Mouse (Mus musculus): Measurements from ENCODE around the gene Clspn. TPM values are rescaled to one million over a fixed set of nuclear protein-coding genes. Genes with fewer than 3 reads are reported as not detected.

Clspn gene
- polyA plus RNA-seq, 1 experiment from 2014 or later = 54.4 TPM

- Histone ChIP-seq H3K9me3 (replicated peaks; ENCODE audit: control insufficient read depth, low read length) (no peaks in the 10 kb centered on the region), H3K4me1 (ENCODE audit: control insufficient read depth, insufficient read depth, low read length) (no peaks in the 10 kb centered on the region), H3K27me3 (ENCODE audit: control insufficient read depth, insufficient read depth, low read length) (no peaks in the 10 kb centered on the region), H3K4me2 (ENCODE audit: low read depth, low read length) (no peak overlapping the region), H3K27ac (replicated peaks; ENCODE audit: low read depth, low read length) (no peak overlapping the region), H3K36me3 (replicated peaks; ENCODE audit: control insufficient read depth, insufficient read depth, low read depth, low read length) (peaks cover 20% of the 10 kb centered on the region), H3K4me3 (ENCODE audit: low read depth, low read length) (no peak overlapping the region), H3K9ac (replicated peaks; ENCODE audit: low read length) (no peak overlapping the region)
- 96% methylated on average over 3 of the region's 3 CpGs for WGBS
- DNase-seq (ENCODE audit: low spot score) = no peak
- no peak for ATAC-seq (replicated peaks; ENCODE audit: insufficient number of reproducible peaks, low FRiP score, low TSS enrichment, low read depth)
These were observed 13.0 kb downstream of the Clspn start for GRCm38 (mm10) chr4:126569783-126570182.

- H3K36me3 ChIP-seq (replicated peaks; ENCODE audit: control insufficient read depth, insufficient read depth, low read depth, low read length) = peaks cover 26% of the 10 kb centered on the region
These were observed 19.5 kb downstream of the Clspn start for GRCm38 (mm10) chr4:126576281-126576680.

GRCm38 (mm10) chr4:126577920-126578319 is 21.2 kb downstream of the Clspn start:
- Histone ChIP-seq H3K4me1 (ENCODE audit: control insufficient read depth, insufficient read depth, low read length) (no peaks in the 10 kb centered on the region), H3K27ac (replicated peaks; ENCODE audit: low read depth, low read length) (no peak overlapping the region), H3K4me2 (ENCODE audit: low read depth, low read length) (no peak overlapping the region), H3K27me3 (ENCODE audit: control insufficient read depth, insufficient read depth, low read length) (no peaks in the 10 kb centered on the region), H3K9me3 (replicated peaks; ENCODE audit: control insufficient read depth, low read length) (no peaks in the 10 kb centered on the region), H3K9ac (replicated peaks; ENCODE audit: low read length) (no peak overlapping the region), H3K36me3 (replicated peaks; ENCODE audit: control insufficient read depth, insufficient read depth, low read depth, low read length) (peaks cover 27% of the 10 kb centered on the region), H3K4me3 (ENCODE audit: low read depth, low read length) (no peak overlapping the region)
- DNase-seq (ENCODE audit: low spot score) (no peak), ATAC-seq (replicated peaks; ENCODE audit: insufficient number of reproducible peaks, low FRiP score, low TSS enrichment, low read depth) (no peak)
- WGBS = 88% methylated on average over 3 of the region's 3 CpGs

More at GRCm38 (mm10) chr4:126576281-126576680, 19.5 kb downstream of the Clspn start:
- no peak for DNase-seq (ENCODE audit: low spot score)
- H3K9me3 ChIP-seq (replicated peaks; ENCODE audit: control insufficient read depth, low read length) = no peaks in the 10 kb centered on the region
- no peak overlapping the region for H3K4me3 ChIP-seq (ENCODE audit: low read depth, low read length)
- no peaks in the 10 kb centered on the region for H3K4me1 ChIP-seq (ENCODE audit: control insufficient read depth, insufficient read depth, low read length)
- no peak overlapping the region for H3K27ac ChIP-seq (replicated peaks; ENCODE audit: low read depth, low read length)
- no peak overlapping the region for H3K9ac ChIP-seq (replicated peaks; ENCODE audit: low read length)
- no peaks in the 10 kb centered on the region for H3K27me3 ChIP-seq (ENCODE audit: control insufficient read depth, insufficient read depth, low read length)
- ATAC-seq (replicated peaks; ENCODE audit: insufficient number of reproducible peaks, low FRiP score, low TSS enrichment, low read depth) = no peak
- WGBS = 98% methylated on average over 5 of the region's 5 CpGs
- no peak overlapping the region for H3K4me2 ChIP-seq (ENCODE audit: low read depth, low read length)

DNA sequence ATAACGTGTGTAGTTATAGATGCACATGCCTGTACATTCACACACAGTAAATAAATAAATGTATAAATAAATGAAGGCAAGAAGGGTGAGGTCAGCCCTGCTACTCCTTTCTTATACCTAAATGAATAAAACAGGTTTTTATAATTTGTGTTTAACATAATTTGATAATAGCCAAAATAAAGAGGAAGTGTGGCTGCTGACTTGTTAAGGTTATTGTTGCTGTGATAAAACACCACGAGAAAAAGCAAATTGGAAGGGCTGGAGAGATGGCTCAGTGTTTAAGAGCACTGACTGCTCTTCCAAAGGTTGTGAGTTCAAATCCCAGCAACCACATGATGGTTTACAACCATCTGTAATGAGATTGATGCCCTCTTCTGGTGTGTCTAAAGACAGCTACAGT is 22.3 kb downstream of the Clspn start:
- Histone ChIP-seq H3K9ac (replicated peaks; ENCODE audit: low read length) (no peak overlapping the region), H3K27me3 (ENCODE audit: control insufficient read depth, insufficient read depth, low read length) (no peaks in the 10 kb centered on the region), H3K4me2 (ENCODE audit: low read depth, low read length) (no peak overlapping the region), H3K9me3 (replicated peaks; ENCODE audit: control insufficient read depth, low read length) (no peaks in the 10 kb centered on the region), H3K4me3 (ENCODE audit: low read depth, low read length) (no peak overlapping the region), H3K36me3 (replicated peaks; ENCODE audit: control insufficient read depth, insufficient read depth, low read depth, low read length) (peaks cover 19% of the 10 kb centered on the region), H3K27ac (replicated peaks; ENCODE audit: low read depth, low read length) (no peak overlapping the region), H3K4me1 (ENCODE audit: control insufficient read depth, insufficient read depth, low read length) (no peaks in the 10 kb centered on the region)
- DNase-seq (ENCODE audit: low spot score) (no peak), ATAC-seq (replicated peaks; ENCODE audit: insufficient number of reproducible peaks, low FRiP score, low TSS enrichment, low read depth) (no peak)
- 78% methylated on average over 2 of the region's 2 CpGs for WGBS

GRCm38 (mm10) chr4:126585739-126586138 is 29.0 kb downstream of the Clspn start:
- Histone ChIP-seq H3K27ac (replicated peaks; ENCODE audit: low read depth, low read length) (no peak overlapping the region), H3K9ac (replicated peaks; ENCODE audit: low read length) (no peak overlapping the region), H3K4me3 (ENCODE audit: low read depth, low read length) (no peak overlapping the region), H3K4me1 (ENCODE audit: control insufficient read depth, insufficient read depth, low read length) (no peaks in the 10 kb centered on the region), H3K9me3 (replicated peaks; ENCODE audit: control insufficient read depth, low read length) (no peaks in the 10 kb centered on the region), H3K36me3 (replicated peaks; ENCODE audit: control insufficient read depth, insufficient read depth, low read depth, low read length) (peaks cover 13% of the 10 kb centered on the region), H3K4me2 (ENCODE audit: low read depth, low read length) (no peak overlapping the region), H3K27me3 (ENCODE audit: control insufficient read depth, insufficient read depth, low read length) (no peaks in the 10 kb centered on the region)
- ATAC-seq (replicated peaks; ENCODE audit: insufficient number of reproducible peaks, low FRiP score, low TSS enrichment, low read depth) (no peak), DNase-seq (ENCODE audit: low spot score) (no peak)
- 96% methylated on average over 13 of the region's 13 CpGs for WGBS

DNA sequence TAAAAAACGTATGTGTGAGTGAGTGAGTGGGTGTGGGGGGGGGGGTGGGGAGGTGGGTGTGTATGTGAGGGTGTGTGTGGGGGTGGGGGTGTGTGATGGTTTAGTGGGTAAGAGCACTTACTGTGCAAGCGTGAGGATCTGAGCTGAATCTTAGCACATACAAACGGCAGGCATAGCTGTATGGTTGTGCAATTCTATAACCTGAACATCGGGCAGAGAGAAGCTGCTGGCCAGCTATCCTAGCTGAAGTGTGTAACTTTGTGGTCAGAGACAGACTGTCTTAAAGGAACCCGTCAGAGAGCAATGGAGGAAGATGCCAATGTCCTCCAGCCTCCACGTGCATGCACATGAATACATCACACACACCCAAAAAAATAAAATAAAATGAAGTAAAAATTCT is 35.3 kb downstream of the Clspn start:
- Histone ChIP-seq H3K27me3 (ENCODE audit: control insufficient read depth, insufficient read depth, low read length) (no peaks in the 10 kb centered on the region), H3K4me1 (ENCODE audit: control insufficient read depth, insufficient read depth, low read length) (no peaks in the 10 kb centered on the region), H3K4me2 (ENCODE audit: low read depth, low read length) (no peak overlapping the region), H3K27ac (replicated peaks; ENCODE audit: low read depth, low read length) (no peak overlapping the region), H3K4me3 (ENCODE audit: low read depth, low read length) (no peak overlapping the region), H3K9ac (replicated peaks; ENCODE audit: low read length) (no peak overlapping the region), H3K9me3 (replicated peaks; ENCODE audit: control insufficient read depth, low read length) (no peaks in the 10 kb centered on the region), H3K36me3 (replicated peaks; ENCODE audit: control insufficient read depth, insufficient read depth, low read depth, low read length) (no peaks in the 10 kb centered on the region; the same call in none of the 2 replicates)
- DNase-seq (ENCODE audit: low spot score) (no peak), ATAC-seq (replicated peaks; ENCODE audit: insufficient number of reproducible peaks, low FRiP score, low TSS enrichment, low read depth) (no peak)
- WGBS = 90% methylated on average over 6 of the region's 6 CpGs

DNA sequence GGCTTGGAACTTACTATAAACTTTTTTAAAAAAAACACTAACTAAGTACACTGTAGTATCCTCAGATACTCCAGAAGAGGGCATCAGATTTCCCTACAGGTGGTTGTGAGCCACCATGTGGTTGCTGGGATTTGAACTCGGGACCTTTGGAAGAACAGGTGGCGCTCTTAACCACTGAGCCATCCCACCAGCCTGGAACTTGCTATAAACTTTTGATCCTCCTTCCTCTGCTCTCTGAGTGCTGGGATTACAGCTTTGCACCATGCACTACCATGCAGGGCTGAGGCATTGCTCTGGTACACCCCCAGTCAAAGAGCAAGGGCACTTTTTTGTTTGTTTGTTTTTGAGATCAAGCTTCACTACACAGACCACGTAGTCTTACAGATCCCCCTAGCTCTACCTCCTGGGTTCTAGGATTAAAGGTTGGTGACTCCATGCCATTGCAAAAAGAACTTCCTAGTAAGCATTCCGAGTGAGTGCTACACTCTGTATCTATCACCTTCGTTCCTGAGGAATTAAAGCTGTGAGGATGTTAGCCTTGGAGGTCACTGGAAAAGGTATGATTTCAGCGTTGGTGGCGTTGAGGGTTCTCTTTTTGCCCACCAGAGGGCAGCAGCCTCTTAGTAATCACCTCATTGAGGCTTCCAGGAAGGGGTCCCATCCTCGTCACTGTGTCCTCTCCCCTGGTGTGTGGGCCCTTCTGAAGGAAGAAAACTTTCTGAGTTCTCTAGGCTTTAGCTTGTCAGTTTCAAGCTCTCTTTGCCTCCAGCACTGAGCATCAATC is 43.4 kb downstream of the Clspn start:
- Histone ChIP-seq H3K27ac (replicated peaks; ENCODE audit: low read depth, low read length) (no peak overlapping the region), H3K9ac (replicated peaks; ENCODE audit: low read length) (no peak overlapping the region), H3K4me3 (ENCODE audit: low read depth, low read length) (no peak overlapping the region), H3K36me3 (replicated peaks; ENCODE audit: control insufficient read depth, insufficient read depth, low read depth, low read length) (no peaks in the 10 kb centered on the region), H3K9me3 (replicated peaks; ENCODE audit: control insufficient read depth, low read length) (no peaks in the 10 kb centered on the region), H3K4me2 (ENCODE audit: low read depth, low read length) (no peak overlapping the region), H3K4me1 (ENCODE audit: control insufficient read depth, insufficient read depth, low read length) (no peaks in the 10 kb centered on the region), H3K27me3 (ENCODE audit: control insufficient read depth, insufficient read depth, low read length) (no peaks in the 10 kb centered on the region)
- DNase-seq (ENCODE audit: low spot score) (peak; percentile 87), ATAC-seq (replicated peaks; ENCODE audit: insufficient number of reproducible peaks, low FRiP score, low TSS enrichment, low read depth) (no peak)
- 35% methylated on average over 8 of the region's 8 CpGs for WGBS

GRCm38 (mm10) chr4:126601597-126602444 is 45.1 kb downstream of the Clspn start:
- Histone ChIP-seq H3K4me3 (ENCODE audit: low read depth, low read length) (no peak overlapping the region), H3K9me3 (replicated peaks; ENCODE audit: control insufficient read depth, low read length) (no peaks in the 10 kb centered on the region), H3K4me2 (ENCODE audit: low read depth, low read length) (peak overlapping the region; percentile 36), H3K4me1 (ENCODE audit: control insufficient read depth, insufficient read depth, low read length) (no peaks in the 10 kb centered on the region), H3K36me3 (replicated peaks; ENCODE audit: control insufficient read depth, insufficient read depth, low read depth, low read length) (no peaks in the 10 kb centered on the region), H3K27ac (replicated peaks; ENCODE audit: low read depth, low read length) (no peak overlapping the region), H3K9ac (replicated peaks; ENCODE audit: low read length) (no peak overlapping the region), H3K27me3 (ENCODE audit: control insufficient read depth, insufficient read depth, low read length) (no peaks in the 10 kb centered on the region)
- DNase-seq (ENCODE audit: low spot score) (peak; percentile 77), ATAC-seq (replicated peaks; ENCODE audit: insufficient number of reproducible peaks, low FRiP score, low TSS enrichment, low read depth) (peak; percentile 83)
- 26% methylated on average over 21 of the region's 22 CpGs for WGBS
